Mouse (Mus musculus): ENCODE data around the gene Ptrh1. TPM values are rescaled to one million over a fixed set of nuclear protein-coding genes. Genes with fewer than 3 reads are reported as not detected.

Gene Ptrh1
- polyA plus RNA-seq, 2 experiments from 2014 or later = 4.9 to 6.3 TPM

DNA sequence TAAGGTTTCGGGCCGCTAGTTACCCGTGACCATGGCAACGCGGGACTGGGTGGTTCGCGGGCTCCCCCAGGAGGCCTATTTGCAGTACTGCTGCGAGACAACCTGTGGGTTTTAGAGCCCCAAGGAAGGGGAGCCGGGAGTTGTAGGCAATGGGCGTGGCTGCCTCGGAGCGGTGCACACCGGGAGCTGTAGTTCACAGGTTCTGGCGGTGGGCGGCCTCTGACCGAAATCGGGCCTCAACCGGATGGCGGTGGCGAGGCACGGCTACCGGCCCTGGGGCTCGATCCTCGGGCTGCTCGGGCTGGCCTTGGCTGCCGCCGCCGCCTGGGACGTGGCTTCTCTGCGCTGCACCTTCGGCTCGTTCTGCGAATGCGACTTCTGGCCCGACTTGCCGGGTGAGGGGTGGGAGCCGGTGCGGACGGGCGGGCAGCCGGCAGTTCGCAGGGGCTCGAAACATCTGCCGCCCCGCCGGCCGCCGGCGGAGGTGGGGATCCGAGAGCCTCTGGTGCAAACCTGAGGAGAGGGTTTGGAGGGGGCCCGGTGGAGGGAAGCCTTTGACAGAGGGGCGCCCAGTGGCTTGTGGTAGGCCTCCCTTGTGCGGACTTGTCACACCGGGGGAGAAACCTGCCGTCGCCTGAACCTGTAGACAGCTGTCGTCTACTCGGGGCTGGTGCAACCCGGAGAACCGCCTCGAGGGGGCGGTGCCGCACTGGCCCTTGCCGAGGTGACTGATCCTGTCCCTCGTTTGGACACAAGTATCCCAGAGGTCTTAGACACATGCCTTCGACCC, 18.3 kb upstream of the Ptrh1 start, which contains the start of gene Tor2a:
Gene Tor2a (plus strand): TSS at position 179 of the 790 bp plus-strand sequence.
- ATAC-seq = peak; percentile 98

DNA sequence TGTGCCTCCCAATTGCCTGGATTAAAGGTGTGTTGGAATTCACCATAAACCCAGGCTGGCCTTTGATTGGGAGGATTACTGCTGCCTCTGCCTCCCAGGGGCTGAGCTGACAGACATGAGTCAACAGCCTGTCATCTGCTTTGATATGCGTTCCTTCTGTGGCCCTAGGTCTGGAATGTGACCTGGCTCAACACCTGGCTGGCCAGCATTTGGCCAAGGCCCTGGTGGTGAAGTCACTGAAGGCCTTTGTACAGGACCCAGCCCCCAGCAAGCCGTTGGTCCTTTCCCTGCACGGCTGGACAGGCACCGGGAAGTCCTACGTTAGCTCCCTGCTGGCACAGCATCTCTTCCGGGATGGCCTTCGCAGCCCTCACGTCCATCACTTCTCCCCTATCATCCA, 17.1 kb upstream of the Ptrh1 start:
- ATAC-seq = no peak

DNA sequence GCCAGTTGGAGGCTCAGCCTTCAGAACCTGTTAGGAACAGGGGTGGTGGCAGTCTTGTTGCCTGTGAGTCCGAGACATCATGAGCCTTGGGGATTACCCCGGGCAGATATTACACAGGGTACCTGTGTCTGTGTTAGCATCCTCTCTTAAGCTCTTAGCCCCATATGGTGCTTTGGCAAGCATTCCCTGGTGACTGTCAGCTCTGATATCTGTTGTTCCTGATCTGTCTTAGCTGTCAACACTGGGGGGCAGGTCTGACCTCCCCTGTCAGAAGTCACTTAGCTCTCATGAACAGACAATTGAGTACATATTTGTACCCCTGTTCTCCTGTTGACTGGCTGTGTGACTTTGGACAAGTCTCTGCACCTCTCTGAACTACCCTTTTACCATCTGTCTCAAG, 16.6 kb upstream of the Ptrh1 start:
- no peak for ATAC-seq

DNA sequence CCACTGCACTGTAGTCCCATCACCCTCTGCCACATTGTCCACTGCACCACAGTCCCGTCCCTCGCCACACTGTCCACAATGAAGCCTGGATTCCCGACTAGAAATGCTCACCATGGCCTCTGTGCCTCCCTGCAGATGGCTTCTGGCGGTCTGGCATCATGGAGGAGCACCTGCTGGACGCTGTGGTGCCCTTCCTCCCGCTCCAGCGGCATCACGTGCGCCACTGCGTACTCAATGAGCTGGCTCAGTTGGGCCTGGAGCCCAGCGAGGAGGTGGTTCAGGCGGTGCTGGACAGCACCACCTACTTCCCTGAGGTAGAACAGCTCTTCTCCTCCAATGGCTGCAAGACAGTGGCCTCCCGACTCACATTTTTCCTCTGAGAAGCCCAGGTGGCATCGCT, 14.2 kb upstream of the Ptrh1 start:
- ATAC-seq = no peak

DNA sequence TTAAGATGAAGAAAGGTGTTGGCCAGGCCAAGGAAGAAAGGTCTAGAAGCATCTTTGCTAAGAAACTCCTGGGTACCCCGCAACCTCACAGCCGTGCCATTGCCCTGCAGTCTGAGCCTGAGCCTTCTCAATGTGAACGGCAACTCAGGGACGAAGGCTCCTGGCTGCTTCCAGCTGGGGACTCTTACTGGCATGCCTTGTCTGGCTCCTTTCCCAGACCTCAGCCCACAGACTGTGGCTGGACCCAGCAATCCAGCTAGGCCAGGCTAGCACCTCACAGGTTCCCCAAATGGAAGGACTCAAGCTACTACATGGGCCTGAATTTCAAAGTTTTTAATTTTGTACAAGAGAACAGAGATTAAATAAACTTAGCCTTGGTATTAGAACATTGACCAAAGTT, 13.7 kb upstream of the Ptrh1 start:
- no peak for ATAC-seq

DNA sequence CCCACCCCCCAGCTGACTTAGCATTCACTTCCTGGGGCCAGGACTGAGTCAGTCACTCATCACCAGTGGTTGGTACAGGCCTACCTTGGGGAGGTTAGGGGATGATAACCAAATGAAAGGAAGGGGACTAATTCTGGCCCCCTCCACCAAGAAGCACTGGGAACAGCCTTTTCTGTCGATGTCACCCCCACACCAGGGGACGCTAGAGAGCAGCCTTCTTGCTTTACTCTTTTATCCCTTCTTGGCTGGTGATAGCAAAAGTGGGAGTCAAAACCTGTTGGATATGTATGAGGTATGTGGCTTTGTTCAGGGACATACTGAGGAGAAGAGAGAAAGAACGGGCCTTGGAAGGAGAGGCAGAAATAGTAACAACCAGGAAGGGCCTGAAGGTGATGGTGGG, 12.2 kb upstream of the Ptrh1 start:
- no peak for ATAC-seq

DNA sequence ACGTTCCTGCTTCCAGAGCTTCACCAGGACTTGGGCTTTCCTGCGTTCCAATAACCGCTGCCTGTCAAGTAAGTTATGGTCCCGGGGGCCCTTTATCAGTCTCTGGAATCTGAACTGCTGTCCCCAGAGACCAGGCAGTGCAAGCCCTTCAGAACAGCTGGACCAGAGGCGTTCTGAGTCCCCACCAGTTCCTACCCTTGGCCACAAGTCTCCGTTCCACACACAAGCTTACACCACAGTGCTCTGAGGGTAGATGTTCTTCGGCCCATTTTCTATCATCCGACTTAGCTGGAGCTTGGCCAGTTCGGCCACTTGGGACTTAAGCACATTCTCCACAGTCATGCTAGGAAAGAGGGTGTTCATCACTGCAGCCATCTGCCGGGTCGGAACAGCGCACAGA, 8.3 kb upstream of the Ptrh1 start:
- no peak for ATAC-seq

DNA sequence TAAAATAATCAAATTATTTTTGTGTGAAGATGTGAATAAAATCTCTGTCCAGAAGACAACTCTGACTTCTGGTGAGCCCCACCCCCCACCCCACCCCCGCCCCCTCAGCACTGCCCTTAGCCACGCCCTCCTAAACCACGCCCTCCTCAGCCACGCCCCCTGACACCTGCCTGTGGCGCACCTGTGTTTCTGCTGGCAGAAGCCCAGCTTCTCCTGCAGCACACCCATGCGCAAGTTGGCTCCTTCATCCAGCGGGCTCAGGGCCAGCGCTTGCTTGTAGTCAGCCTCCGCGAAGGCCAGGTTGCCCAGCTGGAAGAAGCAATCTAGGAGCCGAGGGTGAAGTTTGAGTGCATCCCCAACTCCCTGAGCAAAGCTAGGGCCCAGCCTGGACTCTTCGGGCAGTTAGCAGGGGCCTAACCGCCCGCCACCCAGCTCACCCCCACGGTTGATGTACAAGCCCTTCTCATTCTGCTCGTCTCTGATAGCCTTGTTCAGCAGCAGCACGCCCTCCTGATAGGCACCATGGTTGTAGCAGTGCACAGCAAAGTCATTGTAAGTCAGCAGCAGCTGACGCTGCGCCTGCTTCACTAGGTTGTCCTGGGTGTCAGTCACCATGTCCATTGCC, 6.8 kb upstream of the Ptrh1 start:
- ATAC-seq = no peak

DNA sequence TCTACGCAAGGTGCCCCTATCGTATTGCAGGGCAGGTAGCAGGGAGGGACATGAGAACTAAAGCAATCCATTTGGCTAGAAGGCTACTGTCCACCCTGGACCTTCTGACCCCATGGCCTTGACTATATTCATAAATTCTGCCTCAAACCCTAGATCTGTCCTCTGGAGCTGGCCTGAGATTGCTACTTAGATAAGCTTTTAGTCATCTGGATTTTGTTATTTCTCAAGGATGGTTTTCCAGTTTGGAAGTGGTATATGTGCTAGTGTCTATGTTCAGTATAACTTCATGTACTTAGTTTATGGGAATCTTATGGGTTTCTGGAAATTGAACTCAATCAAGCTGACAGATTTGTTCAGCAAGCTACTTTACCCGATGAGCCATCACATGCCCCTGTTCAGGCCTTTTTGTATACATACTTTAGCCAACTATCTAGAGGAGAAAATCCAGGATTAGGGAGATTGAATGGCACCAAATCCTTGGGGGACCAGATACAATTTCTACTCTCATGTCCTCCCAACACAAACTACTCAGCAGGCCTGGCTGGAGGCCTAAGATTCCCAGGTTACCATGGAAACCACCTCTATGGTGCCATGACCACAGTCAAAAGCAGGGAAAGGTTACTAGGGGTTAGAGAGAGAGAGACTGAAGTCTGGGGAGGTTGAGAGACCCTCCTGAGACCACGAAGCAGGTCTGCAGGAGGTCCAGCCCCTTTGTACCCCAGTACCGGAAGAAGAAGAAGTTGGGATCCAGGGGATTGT, 6.1 kb upstream of the Ptrh1 start:
- no peak for ATAC-seq

DNA sequence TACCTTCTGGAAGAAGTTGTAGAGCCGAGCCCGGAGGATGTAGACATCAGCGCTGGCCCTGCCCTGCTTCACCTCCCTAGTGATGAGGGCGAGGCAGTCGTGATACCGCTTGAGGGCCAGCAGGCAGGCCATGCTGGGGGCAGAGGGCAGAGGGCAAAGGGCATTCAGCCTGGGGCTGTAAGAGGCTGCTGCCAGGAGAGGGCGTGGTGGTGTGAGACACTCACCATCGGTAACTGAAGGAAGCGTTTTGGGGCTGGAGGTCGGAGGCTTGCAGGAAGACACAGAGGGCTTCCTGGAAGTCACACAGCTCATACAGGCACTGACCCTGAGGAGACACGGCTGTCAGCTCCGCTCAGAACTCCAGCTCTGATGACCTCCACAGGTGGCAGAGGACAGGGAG, 3.7 kb upstream of the Ptrh1 start:
- no peak for ATAC-seq

DNA sequence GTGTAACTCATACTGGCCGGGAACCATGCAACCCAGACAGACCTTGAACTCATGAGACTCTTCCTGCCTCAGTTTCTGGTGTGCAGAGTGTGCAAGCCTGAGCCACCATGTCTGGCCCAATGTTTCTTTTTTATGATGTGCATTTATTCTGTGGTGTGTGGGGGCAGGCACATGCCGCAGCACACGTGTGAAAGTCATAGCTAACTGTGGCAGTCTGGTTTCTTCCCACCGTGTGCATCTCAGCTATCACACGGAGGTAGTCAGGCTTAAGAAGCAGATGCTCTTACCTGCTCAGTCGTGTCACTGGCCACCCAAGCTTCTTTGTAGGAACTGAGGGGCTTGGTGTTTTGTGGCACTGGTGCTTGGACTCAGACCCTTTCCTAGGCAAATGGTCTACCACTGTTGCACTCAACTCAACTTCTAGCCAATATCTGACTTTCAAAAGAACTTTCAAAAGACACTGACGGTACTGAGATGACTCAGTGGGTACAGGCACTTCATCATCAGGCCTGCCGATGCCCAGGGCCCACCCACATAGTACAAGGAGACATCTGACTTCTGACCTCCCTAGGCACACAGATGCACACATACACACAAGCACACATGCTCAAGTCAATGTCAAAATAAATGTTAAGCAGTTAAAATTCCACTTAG, 2.8 kb upstream of the Ptrh1 start:
- ATAC-seq = no peak

DNA sequence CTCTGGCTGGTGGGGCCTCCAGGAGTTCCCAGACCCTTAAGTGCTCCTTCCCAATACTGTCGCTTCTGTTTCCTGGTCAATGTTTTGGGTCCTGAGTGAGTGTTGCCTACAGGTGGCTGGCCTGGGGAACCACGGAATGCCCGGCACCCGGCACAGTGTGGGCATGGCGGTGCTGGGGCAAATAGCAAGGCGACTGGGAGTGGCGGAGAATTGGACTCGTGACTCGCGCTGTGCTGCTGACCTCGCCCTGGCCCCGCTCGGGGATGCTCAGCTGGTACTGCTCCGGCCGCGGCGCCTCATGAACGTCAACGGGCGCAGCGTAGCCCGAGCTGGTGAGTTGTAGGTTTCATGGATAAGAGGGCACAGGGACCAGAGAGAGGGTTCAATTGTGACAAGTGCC, 606 bp downstream of the Ptrh1 start:
- no peak for ATAC-seq

DNA sequence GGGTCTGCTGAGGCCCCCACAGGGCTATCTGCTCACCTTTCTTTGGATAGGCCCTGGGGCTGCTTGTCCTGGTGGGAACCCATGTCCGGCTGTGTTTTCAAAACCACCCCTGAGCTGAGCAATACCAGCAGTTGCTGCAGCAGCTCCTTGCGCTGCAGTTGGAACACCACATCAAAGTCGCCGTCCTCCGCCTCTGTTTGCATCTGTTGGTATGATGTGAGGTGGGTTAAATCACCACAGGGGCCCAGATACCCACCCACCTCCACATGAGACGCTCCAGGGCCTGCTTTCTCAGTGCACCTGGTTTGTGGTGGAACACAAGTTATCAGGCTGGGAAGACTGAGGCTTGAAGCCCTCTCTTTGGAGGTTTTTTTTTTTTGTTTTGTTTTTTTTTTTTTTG, 2.5 kb downstream of the Ptrh1 start:
- ATAC-seq = no peak

DNA sequence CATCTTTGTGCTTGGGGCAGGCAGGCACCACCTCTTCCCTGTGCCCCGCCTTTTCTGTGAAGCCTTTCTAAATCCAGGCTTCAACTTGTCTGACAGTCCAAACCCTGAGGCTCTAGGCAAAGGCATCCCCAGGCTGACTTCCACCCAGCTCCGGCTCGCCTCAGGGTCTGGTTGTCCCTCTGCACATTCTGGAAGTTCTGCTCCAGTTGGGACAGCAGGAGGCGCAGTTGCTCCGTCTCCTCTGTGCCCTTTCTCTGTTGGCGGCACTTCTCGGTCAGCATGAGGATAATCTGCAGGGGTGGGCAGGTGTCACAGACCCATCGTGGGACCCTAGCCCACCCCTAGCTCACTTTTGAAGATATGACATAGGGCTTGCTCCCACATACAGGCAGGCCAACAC, 3.5 kb downstream of the Ptrh1 start:
- no peak for ATAC-seq

DNA sequence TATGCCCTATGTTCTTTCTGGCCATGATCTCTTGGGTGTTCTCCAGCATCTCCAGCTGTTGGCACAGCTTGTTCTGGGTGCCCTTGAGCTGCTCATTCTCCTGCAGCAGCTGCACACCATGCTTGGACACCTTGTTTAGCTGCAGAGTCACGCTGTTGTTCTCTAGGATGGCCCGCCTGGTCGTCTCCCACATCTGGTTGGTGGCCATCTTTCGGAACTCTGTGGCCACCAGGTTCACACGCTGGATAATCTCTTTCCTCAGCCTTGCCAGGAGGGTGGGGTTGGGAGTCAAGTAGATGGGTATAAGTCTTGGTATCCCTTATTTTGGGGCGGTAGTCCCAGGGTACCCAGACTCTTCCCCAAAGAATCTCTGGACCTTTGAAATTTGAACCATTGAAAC, 4.1 kb downstream of the Ptrh1 start:
- no peak for ATAC-seq

DNA sequence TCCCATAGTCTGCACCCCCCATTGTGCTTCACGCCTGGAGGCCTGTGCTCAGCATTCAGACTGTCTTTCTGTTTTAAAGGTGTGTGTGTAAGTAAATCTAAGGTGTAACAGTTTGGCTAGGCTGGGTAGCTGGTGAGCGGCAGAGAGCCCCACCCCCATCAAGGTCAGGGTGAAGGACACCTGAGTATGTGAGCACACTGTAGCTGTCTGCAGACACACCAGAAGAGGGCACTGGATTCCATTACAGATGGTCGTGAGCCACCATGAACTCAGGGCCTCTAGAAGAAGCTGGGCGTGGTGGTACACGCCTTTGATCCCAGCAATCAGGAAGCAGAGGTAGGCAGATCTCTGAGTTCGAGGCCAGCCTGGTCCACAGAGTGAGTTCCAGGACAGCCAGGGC, 6.1 kb downstream of the Ptrh1 start:
- ATAC-seq = no peak

DNA sequence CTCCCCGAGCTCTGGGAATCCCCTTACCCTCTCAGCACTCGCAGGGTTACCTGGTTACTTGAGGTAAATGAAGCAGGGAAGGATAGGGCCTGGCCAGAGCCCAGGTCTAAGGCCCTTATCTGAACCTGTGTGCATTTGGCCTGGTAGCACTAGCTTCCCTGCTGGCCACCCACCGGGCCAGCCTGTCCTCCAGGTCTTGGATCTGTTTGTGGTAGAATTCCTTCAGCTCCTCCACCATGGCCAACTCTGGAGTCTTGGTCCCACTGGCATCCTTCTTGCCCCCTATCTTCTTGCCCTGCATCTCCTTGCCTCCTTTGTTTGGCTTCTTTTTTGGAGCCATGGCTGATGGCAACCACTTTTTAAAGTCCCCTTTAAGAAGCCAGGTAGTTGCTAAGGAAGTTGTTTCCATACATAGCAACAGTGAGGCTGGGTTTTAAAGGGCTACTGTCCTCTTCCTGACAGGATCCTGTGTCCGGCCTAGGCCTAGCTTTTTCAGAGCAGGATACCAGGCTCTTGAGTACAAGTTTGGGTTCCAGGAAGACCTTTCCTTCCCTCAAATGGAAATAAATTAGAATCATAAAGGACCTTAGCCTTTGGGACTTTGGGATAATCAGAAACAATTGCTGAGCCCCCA, 8.6 kb downstream of the Ptrh1 start, which contains the start of gene Cfap157:
Gene Cfap157 (minus strand): TSS at position 381 of the 634 bp plus-strand sequence.
- ATAC-seq = no peak

DNA sequence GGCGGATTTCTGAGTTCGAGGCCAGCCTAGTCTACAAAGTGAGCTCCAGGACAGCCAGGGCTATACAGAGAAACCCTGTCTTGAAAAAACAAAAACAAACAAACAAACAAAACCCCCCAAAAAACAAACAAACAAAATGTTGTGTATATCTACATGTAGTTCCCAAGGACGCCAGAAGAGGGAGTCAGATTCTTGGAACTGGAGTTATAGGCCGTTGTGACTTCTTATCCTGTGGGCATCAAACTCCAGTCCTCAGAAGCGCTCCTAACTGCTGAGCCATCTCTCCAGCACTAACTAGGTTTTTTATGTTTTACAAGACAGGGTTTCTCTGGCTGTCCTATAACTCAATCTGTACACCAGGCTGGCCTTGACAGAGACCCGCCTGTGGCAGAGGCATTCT, 11.6 kb downstream of the Ptrh1 start:
- ATAC-seq = no peak

DNA sequence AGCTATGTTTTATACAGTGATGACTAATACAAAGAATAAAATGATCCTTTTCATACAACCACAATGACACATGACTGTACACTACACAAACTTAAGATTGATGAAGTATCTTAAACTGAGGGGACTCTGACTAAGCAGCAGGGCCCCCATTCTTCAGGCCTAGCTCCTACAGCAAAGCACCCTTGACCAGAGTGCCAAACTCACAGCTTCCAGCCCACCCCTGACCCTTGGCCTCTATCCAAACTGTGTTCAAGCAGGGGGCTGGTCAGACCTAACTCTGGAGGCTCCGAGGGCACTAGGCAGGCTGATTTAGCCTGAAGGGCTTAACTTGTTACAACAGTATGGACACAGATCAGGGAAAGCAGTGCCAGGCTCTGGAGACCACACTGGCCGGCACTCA, 13.0 kb downstream of the Ptrh1 start:
- ATAC-seq = no peak

DNA sequence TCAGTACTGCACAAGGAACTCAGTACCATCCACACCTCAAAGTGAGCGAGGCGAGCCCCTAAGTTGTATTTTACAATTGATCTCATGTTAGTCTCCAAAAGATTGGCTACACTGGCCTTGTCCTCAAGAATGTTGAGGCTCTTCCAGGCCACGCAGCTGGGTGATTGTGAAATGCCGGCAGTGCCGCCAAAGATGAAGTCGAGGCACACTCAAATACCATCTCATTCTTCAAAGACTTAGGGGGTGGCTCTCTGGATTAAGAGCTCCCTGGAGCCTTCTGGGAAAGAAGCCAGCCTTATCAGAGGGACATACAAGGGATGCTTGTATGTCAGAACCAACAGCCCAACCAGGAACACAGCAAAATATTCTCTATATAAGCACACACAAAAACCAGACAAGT, 15.7 kb downstream of the Ptrh1 start:
- no peak for ATAC-seq

DNA sequence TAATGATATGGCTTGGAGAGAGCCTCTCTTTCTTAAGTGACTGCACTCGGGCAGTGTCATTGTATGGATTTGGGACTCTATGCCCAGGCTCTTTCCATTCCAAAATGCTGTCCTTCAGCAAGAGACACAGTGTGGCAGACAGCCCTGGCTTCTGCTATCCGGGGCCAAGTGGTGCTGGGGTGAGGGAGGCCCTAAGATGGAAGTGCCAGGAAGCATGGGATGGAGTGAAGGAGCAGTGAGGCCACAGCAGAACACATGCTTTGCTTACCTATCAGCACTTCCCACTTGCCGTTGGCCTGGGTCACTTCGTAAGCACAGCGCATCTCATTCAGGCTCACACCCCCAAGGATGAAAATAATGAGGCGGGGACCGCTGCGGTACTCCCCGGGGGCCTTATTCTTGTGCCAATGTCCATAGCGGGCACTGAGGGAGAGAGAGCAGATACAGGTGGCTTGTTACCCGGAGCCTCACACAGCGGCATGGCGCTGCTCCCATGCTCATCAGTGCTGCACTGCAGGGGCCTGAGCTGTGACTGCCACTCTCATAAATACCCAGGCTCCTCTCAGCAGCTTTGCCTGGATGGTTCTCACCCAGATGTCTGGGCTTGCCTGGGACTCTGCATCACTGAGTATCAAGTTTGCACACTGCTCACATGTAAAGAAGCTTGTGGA, 20.3 kb downstream of the Ptrh1 start:
- ATAC-seq = no peak
